Mouse (Mus musculus) neural tube, embryonic 13.5 days (tissue): ENCODE results near the gene Gm9195. TPM values are rescaled to one million over a fixed set of nuclear protein-coding genes. Genes with fewer than 3 reads are reported as not detected.
A peak's percentile ranks its signal among the peaks of the same experiment; 100 is the strongest.

Source experiments
- ATAC-seq: fragments of 200-750 bp; cut with Nextera tagmentation; 2 replicates; pipeline ENCODE4 v1.8.0; 2017; ENCODE audit warnings: low read depth, mild to moderate bottlenecking, moderate TSS enrichment, moderate library complexity
- H3K27ac ChIP-seq: fragments of 300-500 bp; sonication (generic); replicated peaks from 2 replicates; pipeline ENCODE4 v1.5.1; 2015; ENCODE audit warnings: moderate library complexity, mild to moderate bottlenecking, inconsistent platforms
- H3K27me3 ChIP-seq: fragments of 300-500 bp; sonication (generic); 2 replicates; pipeline ENCODE4 v1.6.1; 2015; ENCODE audit warnings: mild to moderate bottlenecking, inconsistent platforms
- H3K36me3 ChIP-seq: fragments of 300-500 bp; sonication (generic); 2 replicates; pipeline ENCODE4 v1.6.1; 2015; ENCODE audit warnings: mild to moderate bottlenecking, inconsistent platforms
- H3K4me1 ChIP-seq: fragments of 300-500 bp; sonication (generic); replicated peaks from 2 replicates; pipeline ENCODE4 v1.6.1; 2015; ENCODE audit warnings: inconsistent platforms
- H3K4me2 ChIP-seq: fragments of 300-500 bp; sonication (generic); 2 replicates; pipeline ENCODE4 v1.6.1; 2015; ENCODE audit warnings: inconsistent platforms, mild to moderate bottlenecking, moderate library complexity
- H3K4me3 ChIP-seq: fragments of 300-500 bp; sonication (generic); 2 replicates; pipeline ENCODE4 v1.5.1; 2015; ENCODE audit warnings: mild to moderate bottlenecking, inconsistent platforms
- H3K9ac ChIP-seq: fragments of 300-500 bp; sonication (generic); 2 replicates; pipeline ENCODE4 v1.6.1; 2015; ENCODE audit warnings: moderate library complexity, mild to moderate bottlenecking, inconsistent platforms
- H3K9me3 ChIP-seq: fragments of 300-500 bp; sonication (generic); 2 replicates; pipeline ENCODE4 v1.6.1; 2016; ENCODE audit warnings: inconsistent platforms
- WGBS: fragments of 180-500 bp; shearing (Covaris S2); methylation state at CpG from one replicate; pipeline ENCODE4 v1.1.7; 2015; 5-methylcytosine and 5-hydroxymethylcytosine counted together
- polyA plus RNA-seq: library from polyadenylated mRNA; unstranded; fragments of >200 nt; fragmentation: Nextera tagmentation; extraction: Ambion mirVana; gene quantifications from 2 replicates; pipeline ENCODE4 v1.2.1, GENCODE M21; 2015

Gm9195 gene
- not detected in 2 replicates for polyA plus RNA-seq

DNA sequence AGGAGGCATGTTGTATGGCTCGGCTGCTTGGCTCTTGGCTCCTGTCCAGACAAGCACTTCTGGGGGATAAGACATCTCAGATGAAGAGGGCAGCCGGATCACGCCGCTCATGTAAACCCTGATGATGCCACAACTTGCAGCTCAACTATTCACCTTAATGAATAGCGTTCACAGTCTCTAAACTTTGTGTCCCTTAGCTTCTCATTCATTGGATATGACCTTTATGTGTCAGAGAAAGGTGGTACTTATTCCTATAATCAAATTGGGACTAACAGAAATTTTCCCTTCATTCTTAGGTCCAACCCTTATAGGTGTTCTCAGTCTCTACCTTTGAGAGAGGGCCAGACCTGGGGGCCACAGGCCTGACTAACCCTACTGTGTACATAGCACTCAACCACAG, at the start of gene Gm9195:
TSS of gene Gm9195 (minus strand) at position 101 of the 400 bp plus-strand sequence.
- no peak for ATAC-seq
- no peak within 1 kb of the TSS for H3K9ac ChIP-seq

DNA sequence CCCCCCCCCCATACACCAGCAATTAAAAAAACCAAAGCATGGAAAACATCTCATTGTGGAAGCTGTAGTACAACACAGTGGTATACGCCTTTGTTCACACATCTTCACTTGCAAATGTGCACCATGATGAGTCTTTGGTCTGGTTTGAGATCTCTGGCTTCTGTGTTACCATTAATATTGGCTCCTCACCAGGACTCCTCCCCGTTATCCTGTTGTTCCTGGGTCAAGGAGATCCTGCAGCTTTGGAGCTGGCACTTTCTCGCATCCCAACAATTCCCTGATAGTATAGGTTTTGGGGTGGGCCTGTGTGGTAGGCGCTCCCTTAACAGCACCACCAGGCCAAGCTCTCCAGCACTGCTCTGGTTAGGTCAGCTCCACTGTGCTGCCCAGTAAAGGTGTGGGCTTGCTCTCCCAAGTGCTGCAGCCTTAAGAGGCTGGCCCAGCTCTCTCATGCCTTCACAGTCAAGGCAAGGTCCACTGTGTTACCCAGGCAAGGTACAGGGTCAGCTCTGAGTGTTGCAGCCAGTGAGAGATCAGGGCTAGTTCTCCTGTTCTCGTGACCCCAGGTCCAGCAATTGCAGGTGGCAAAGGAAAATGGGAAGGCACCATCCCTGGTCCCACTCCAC, 44.9 kb upstream of the Gm9195 start:
- ATAC-seq: no peak
- 93% methylated on average over 5 of the region's 5 CpGs for WGBS

More for the DNA sequence above, at the start of gene Gm9195:
- Histone ChIP-seq H3K9me3 (no peaks in the 10 kb centered on the region), H3K27ac (no peak within 1 kb of the TSS), H3K27me3 (no peaks in the 10 kb centered on the region), H3K4me2 (no peak within 1 kb of the TSS), H3K4me3 (no peak within 1 kb of the TSS), H3K36me3 (no peaks in the 10 kb centered on the region), H3K4me1 (no peaks in the 10 kb centered on the region)
- 85% methylated on average over 5 of the region's 5 CpGs for WGBS

GRCm38 (mm10) chr14:72533862-72534261, 42.2 kb upstream of the Gm9195 start:
- Histone ChIP-seq H3K9me3 (no peaks in the 10 kb centered on the region), H3K4me1 (peaks cover 14% of the 10 kb centered on the region), H3K9ac (no peak overlapping the region), H3K4me3 (no peak overlapping the region), H3K27ac (no peak overlapping the region), H3K4me2 (no peak overlapping the region), H3K36me3 (peaks cover 12% of the 10 kb centered on the region), H3K27me3 (peaks cover 52% of the 10 kb centered on the region)
- no peak for ATAC-seq
- 85% methylated on average over 7 of the region's 7 CpGs for WGBS

More for the DNA sequence above, 44.9 kb upstream of the Gm9195 start:
- Histone ChIP-seq H3K9ac (no peak overlapping the region), H3K36me3 (peaks cover 37% of the 10 kb centered on the region), H3K9me3 (no peaks in the 10 kb centered on the region), H3K4me2 (no peak overlapping the region), H3K27me3 (peaks cover 27% of the 10 kb centered on the region), H3K4me3 (no peak overlapping the region), H3K4me1 (peaks cover 14% of the 10 kb centered on the region), H3K27ac (no peak overlapping the region)

- peak; percentile 90 for ATAC-seq
- WGBS: 3% methylated on average over 54 of the region's 54 CpGs
- Histone ChIP-seq H3K4me3 (peak overlapping the region; percentile 43), H3K9me3 (no peaks in the 10 kb centered on the region), H3K4me2 (peak overlapping the region; percentile 75), H3K36me3 (peaks cover 7% of the 10 kb centered on the region), H3K9ac (peak overlapping the region; percentile 62), H3K4me1 (peaks cover 14% of the 10 kb centered on the region), H3K27ac (no peak overlapping the region), H3K27me3 (peaks cover 56% of the 10 kb centered on the region)
Measured at GRCm38 (mm10) chr14:72532028-72532917, 40.6 kb upstream of the Gm9195 start.

- Histone ChIP-seq H3K4me3 (no peak overlapping the region), H3K9ac (no peak overlapping the region), H3K4me2 (no peak overlapping the region), H3K9me3 (no peaks in the 10 kb centered on the region), H3K27ac (no peak overlapping the region), H3K4me1 (peaks cover 6% of the 10 kb centered on the region), H3K36me3 (no peaks in the 10 kb centered on the region), H3K27me3 (peaks cover 35% of the 10 kb centered on the region)
- 45% methylated on average over 1 of the region's 1 CpGs for WGBS
- no peak for ATAC-seq
Measured at GRCm38 (mm10) chr14:72527126-72527525, 35.5 kb upstream of the Gm9195 start.

DNA sequence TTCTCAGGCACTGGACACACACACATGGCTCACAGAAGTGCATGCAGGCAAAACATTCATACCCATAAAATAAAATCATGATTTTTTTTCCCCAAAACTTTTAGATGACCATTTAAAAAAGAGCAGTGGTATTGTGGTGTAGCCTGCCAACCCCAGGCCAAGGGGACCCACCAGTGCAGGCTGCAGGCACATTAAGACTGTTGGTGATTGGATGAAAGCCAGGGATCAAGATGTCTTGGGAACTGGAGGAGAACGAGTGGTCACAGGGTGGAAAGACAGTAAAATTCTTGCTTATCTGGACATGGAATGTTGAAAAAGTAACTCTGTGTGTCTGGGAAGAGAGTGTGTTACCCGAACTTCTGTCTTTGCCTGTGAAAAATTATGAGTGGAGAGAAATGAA, 27.9 kb upstream of the Gm9195 start:
- H3K9ac ChIP-seq: no peak overlapping the region
- H3K4me3 ChIP-seq: no peak overlapping the region
- no peaks in the 10 kb centered on the region for H3K27me3 ChIP-seq
- H3K27ac ChIP-seq: no peak overlapping the region
- no peaks in the 10 kb centered on the region for H3K4me1 ChIP-seq
- H3K4me2 ChIP-seq: no peak overlapping the region
- no peaks in the 10 kb centered on the region for H3K36me3 ChIP-seq
- 64% methylated on average over 2 of the region's 2 CpGs for WGBS
- no peak for ATAC-seq
- H3K9me3 ChIP-seq: no peaks in the 10 kb centered on the region

DNA sequence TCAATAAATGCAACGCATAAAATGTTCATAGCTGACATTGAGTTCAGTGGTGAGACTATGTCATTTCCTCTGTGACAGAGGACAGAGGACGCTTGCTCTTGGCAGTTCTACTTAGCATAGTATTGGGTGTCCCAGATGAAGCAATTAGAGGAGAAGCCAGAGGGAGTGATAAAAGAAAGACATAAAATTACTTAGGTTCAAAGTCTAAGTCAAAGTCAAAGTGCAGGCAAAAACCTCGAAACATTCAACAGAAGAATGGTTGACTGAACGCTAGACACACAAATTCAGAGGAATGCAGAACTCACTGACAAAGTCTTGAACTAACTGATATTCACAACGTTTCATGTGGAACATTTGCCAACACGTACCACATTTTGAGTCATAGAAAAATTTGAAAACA, 27.1 kb upstream of the Gm9195 start:
- no peaks in the 10 kb centered on the region for H3K4me1 ChIP-seq
- 84% methylated on average over 6 of the region's 6 CpGs for WGBS
- H3K27me3 ChIP-seq: no peaks in the 10 kb centered on the region
- H3K4me3 ChIP-seq: no peak overlapping the region
- H3K9ac ChIP-seq: no peak overlapping the region
- no peaks in the 10 kb centered on the region for H3K36me3 ChIP-seq
- no peaks in the 10 kb centered on the region for H3K9me3 ChIP-seq
- ATAC-seq: no peak
- no peak overlapping the region for H3K27ac ChIP-seq
- no peak overlapping the region for H3K4me2 ChIP-seq

DNA sequence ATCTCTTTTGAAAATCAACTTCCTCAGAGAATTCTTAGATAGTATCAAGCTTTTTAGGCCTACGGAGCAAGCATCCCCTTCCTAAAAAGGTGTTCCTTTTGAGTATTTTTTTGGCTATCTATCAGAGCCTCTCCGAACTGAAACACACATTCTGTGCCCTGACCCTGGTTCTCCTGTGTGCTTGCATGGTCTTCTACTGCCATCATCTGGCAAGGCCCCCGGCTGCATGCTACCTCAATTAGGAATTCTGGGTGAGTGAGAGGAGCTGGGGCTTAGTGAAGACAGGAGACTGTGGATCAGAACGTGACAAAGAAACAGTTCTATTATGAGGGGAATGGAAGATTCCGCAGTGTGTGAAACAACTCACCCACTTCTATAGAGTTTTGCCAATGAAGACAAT, 24.7 kb upstream of the Gm9195 start:
- Histone ChIP-seq H3K9ac (no peak overlapping the region), H3K9me3 (no peaks in the 10 kb centered on the region), H3K4me1 (no peaks in the 10 kb centered on the region), H3K27ac (no peak overlapping the region), H3K27me3 (no peaks in the 10 kb centered on the region), H3K4me3 (no peak overlapping the region), H3K4me2 (no peak overlapping the region), H3K36me3 (no peaks in the 10 kb centered on the region)
- 27% methylated on average over 5 of the region's 5 CpGs for WGBS
- ATAC-seq: no peak

GRCm38 (mm10) chr14:72506723-72507420, 15.2 kb upstream of the Gm9195 start:
- no peak for ATAC-seq
- Histone ChIP-seq H3K4me2 (peak overlapping the region; percentile 53), H3K9me3 (no peaks in the 10 kb centered on the region), H3K36me3 (no peaks in the 10 kb centered on the region), H3K27me3 (no peaks in the 10 kb centered on the region; the same call in 1 of the 2 replicates), H3K9ac (peak overlapping the region; percentile 51; the same call in 1 of the 2 replicates), H3K4me3 (peak overlapping the region; percentile 27), H3K27ac (no peak overlapping the region), H3K4me1 (peaks cover 10% of the 10 kb centered on the region)
- 20% methylated on average over 11 of the region's 11 CpGs for WGBS

DNA sequence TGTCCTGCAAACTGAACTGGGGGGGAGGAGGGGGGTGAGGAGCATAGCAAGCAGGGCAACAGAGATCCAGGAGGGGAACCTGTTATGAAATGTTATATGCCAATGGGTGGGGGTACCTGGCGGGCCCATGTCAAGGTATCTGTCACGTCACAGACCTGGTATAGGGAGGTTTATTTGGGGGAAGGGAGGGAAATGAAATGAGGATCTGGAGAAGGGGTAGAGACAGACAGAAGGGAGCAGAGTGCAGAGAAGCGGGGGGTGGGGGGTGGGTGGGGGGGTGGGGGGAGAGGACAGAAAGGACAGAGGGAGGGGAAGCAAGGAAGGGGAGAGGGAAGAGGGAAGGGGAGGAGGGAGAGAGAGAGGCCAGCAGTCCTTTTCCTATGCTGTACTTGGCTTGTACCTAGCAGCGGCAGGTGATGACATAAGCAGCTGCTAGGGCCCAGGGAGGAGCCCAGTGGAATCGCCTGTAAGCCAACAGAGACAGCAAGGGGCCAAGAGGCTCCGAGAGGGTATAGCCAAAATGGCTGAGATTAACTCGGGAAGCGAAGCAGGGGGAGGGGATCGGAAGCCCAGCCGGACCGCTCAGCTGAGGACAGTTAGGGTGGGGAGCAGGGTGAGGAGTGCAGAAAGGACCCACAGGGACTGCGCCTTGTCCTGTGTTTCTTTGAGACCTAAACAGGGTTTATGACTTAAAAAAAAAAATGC, 14.5 kb upstream of the Gm9195 start:
- H3K36me3 ChIP-seq: no peaks in the 10 kb centered on the region
- ATAC-seq: peak; percentile 61; the same call in 1 of the 2 replicates
- peak overlapping the region; percentile 51 for H3K9ac ChIP-seq
- no peak overlapping the region for H3K27ac ChIP-seq
- peak overlapping the region; percentile 27 for H3K4me3 ChIP-seq
- no peaks in the 10 kb centered on the region; the same call in 1 of the 2 replicates for H3K27me3 ChIP-seq
- H3K4me2 ChIP-seq: peak overlapping the region; percentile 53
- 15% methylated on average over 12 of the region's 12 CpGs for WGBS
- peaks cover 10% of the 10 kb centered on the region for H3K4me1 ChIP-seq
- H3K9me3 ChIP-seq: no peaks in the 10 kb centered on the region

DNA sequence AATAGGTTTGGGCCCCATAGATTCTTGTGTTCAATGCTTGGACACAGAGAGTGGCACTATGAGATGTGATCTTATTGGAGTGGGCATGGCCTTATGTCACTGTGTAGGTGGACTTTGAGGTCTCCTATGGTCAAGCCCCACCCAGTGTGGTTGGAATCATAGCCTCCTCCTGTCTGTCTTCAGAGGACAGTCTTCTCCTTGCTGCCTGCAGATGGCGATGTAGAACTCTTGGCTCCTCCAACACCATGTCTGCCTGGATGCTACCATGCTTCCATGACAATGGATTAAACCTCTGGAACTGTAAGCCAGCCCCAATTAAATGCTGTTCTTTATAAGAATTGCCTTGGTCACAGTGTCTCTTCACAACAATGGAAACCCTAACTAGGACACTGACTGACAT, 13.3 kb upstream of the Gm9195 start:
- Histone ChIP-seq H3K4me1 (peaks cover 10% of the 10 kb centered on the region), H3K27me3 (no peaks in the 10 kb centered on the region; the same call in 1 of the 2 replicates), H3K36me3 (no peaks in the 10 kb centered on the region), H3K9ac (no peak overlapping the region), H3K4me2 (no peak overlapping the region), H3K4me3 (no peak overlapping the region), H3K9me3 (no peaks in the 10 kb centered on the region), H3K27ac (no peak overlapping the region)
- WGBS: 97% methylated on average over 1 of the region's 1 CpGs
- ATAC-seq: no peak
